Mouse (Mus musculus): ENCODE measurements at regions not wholly inside any gene's neighbourhood (a gene's known extent, or its start where the extent isn't known, plus 50 kb on each side); places are given as distances from the start of the nearest gene placed in this dataset.

- Histone ChIP-seq H3K4me2 (ENCODE audit: low read depth, low read length) (no peak overlapping the region), H3K27me3 (replicated peaks; ENCODE audit: control insufficient read depth, insufficient read depth, low read length) (no peaks in the 10 kb centered on the region; the same call in 1 of the 2 replicates), H3K9ac (ENCODE audit: low read depth, low read length) (no peak overlapping the region), H3K27ac (replicated peaks; ENCODE audit: low read depth, low read length) (no peak overlapping the region), H3K9me3 (ENCODE audit: control insufficient read depth, low read length) (peaks cover 10% of the 10 kb centered on the region; the same call in 1 of the 2 replicates), H3K4me3 (ENCODE audit: low read depth, low read length) (no peak overlapping the region), H3K36me3 (ENCODE audit: control insufficient read depth, insufficient read depth, low read length) (no peaks in the 10 kb centered on the region), H3K4me1 (ENCODE audit: control insufficient read depth, insufficient read depth, low read length) (no peaks in the 10 kb centered on the region)
- ATAC-seq (ENCODE audit: low read depth) (peak; percentile 33; the same call in 1 of the 2 replicates), DNase-seq (ENCODE audit: low spot score) (no peak)
- whole genome bisulfite sequencing = 90% methylated on average over 5 of the region's 5 CpGs
Measured at GRCm38 (mm10) chr13:99580296-99580695, 64.0 kb upstream of the Map1b start.

- peak; percentile 86 for ATAC-seq (ENCODE audit: low read depth)
- H3K4me2 ChIP-seq (ENCODE audit: low read depth, low read length) = no peak overlapping the region
- H3K9ac ChIP-seq (ENCODE audit: low read depth, low read length) = no peak overlapping the region
- no peak overlapping the region for H3K4me3 ChIP-seq (ENCODE audit: low read depth, low read length)
- peaks cover 10% of the 10 kb centered on the region; the same call in 1 of the 2 replicates for H3K9me3 ChIP-seq (ENCODE audit: control insufficient read depth, low read length)
- whole genome bisulfite sequencing = 75% methylated on average over 8 of the region's 8 CpGs
- no peaks in the 10 kb centered on the region for H3K27me3 ChIP-seq (replicated peaks; ENCODE audit: control insufficient read depth, insufficient read depth, low read length)
- no peaks in the 10 kb centered on the region for H3K36me3 ChIP-seq (ENCODE audit: control insufficient read depth, insufficient read depth, low read length)
- peak; percentile 50 for DNase-seq (ENCODE audit: low spot score)
- H3K4me1 ChIP-seq (ENCODE audit: control insufficient read depth, insufficient read depth, low read length) = no peaks in the 10 kb centered on the region
- no peak overlapping the region for H3K27ac ChIP-seq (replicated peaks; ENCODE audit: low read depth, low read length)
Measured at GRCm38 (mm10) chr13:99579596-99580175, 63.3 kb upstream of the Map1b start.

GRCm38 (mm10) chr13:99577686-99578085, 61.3 kb upstream of the Map1b start:
- H3K4me3 ChIP-seq (ENCODE audit: low read depth, low read length) = no peak overlapping the region
- H3K36me3 ChIP-seq (ENCODE audit: control insufficient read depth, insufficient read depth, low read length) = no peaks in the 10 kb centered on the region
- no peaks in the 10 kb centered on the region for H3K27me3 ChIP-seq (replicated peaks; ENCODE audit: control insufficient read depth, insufficient read depth, low read length)
- H3K9ac ChIP-seq (ENCODE audit: low read depth, low read length) = no peak overlapping the region
- DNase-seq (ENCODE audit: low spot score) (peak; percentile 63), ATAC-seq (ENCODE audit: low read depth) (no peak; the same call in 1 of the 2 replicates)
- H3K27ac ChIP-seq (replicated peaks; ENCODE audit: low read depth, low read length) = no peak overlapping the region
- H3K4me2 ChIP-seq (ENCODE audit: low read depth, low read length) = no peak overlapping the region
- WGBS = 74% methylated on average over 4 of the region's 4 CpGs
- no peaks in the 10 kb centered on the region for H3K4me1 ChIP-seq (ENCODE audit: control insufficient read depth, insufficient read depth, low read length)
- peaks cover 6% of the 10 kb centered on the region; the same call in 1 of the 2 replicates for H3K9me3 ChIP-seq (ENCODE audit: control insufficient read depth, low read length)

- Histone ChIP-seq H3K27me3 (replicated peaks; ENCODE audit: control insufficient read depth, insufficient read depth, low read length) (no peaks in the 10 kb centered on the region), H3K4me2 (ENCODE audit: low read depth, low read length) (no peak overlapping the region), H3K9ac (ENCODE audit: low read depth, low read length) (no peak overlapping the region), H3K4me3 (ENCODE audit: low read depth, low read length) (no peak overlapping the region), H3K27ac (replicated peaks; ENCODE audit: low read depth, low read length) (no peak overlapping the region), H3K36me3 (ENCODE audit: control insufficient read depth, insufficient read depth, low read length) (no peaks in the 10 kb centered on the region), H3K9me3 (ENCODE audit: control insufficient read depth, low read length) (no peaks in the 10 kb centered on the region), H3K4me1 (ENCODE audit: control insufficient read depth, insufficient read depth, low read length) (no peaks in the 10 kb centered on the region)
- no peak for ATAC-seq (ENCODE audit: low read depth)
- WGBS = 80% methylated on average over 7 of the region's 7 CpGs
- no peak for DNase-seq (ENCODE audit: low spot score)
Measured at GRCm38 (mm10) chr13:99573021-99573420, 56.7 kb upstream of the Map1b start.

GRCm38 (mm10) chr13:99572381-99572780, 56.0 kb upstream of the Map1b start:
- 84% methylated on average over 5 of the region's 5 CpGs for WGBS
- H3K27me3 ChIP-seq (replicated peaks; ENCODE audit: control insufficient read depth, insufficient read depth, low read length) = no peaks in the 10 kb centered on the region
- H3K4me2 ChIP-seq (ENCODE audit: low read depth, low read length) = no peak overlapping the region
- H3K4me1 ChIP-seq (ENCODE audit: control insufficient read depth, insufficient read depth, low read length) = no peaks in the 10 kb centered on the region
- H3K36me3 ChIP-seq (ENCODE audit: control insufficient read depth, insufficient read depth, low read length) = no peaks in the 10 kb centered on the region
- no peak overlapping the region for H3K4me3 ChIP-seq (ENCODE audit: low read depth, low read length)
- H3K9ac ChIP-seq (ENCODE audit: low read depth, low read length) = no peak overlapping the region
- DNase-seq (ENCODE audit: low spot score) (no peak), ATAC-seq (ENCODE audit: low read depth) (no peak)
- H3K9me3 ChIP-seq (ENCODE audit: control insufficient read depth, low read length) = no peaks in the 10 kb centered on the region
- no peak overlapping the region for H3K27ac ChIP-seq (replicated peaks; ENCODE audit: low read depth, low read length)

Data from embryonic facial prominence, embryonic 14.5 days (tissue).